Mouse (Mus musculus) cerebellum, postnatal 36 days (tissue): Measurements from ENCODE around the gene Gm20929.
"Not testable (repeated sequence)": the region's sequence is repeated elsewhere in the genome, so short reads cannot be mapped to it uniquely, and the experiment has no call there.

Experiments used
- DNase-seq, 2 experiments: peaks; one replicate each; pipeline ENCODE4 v3.0.0; 2021 to 2022; ENCODE audit warnings: mixed read lengths in 2 of 2

Gm20929 gene

DNA sequence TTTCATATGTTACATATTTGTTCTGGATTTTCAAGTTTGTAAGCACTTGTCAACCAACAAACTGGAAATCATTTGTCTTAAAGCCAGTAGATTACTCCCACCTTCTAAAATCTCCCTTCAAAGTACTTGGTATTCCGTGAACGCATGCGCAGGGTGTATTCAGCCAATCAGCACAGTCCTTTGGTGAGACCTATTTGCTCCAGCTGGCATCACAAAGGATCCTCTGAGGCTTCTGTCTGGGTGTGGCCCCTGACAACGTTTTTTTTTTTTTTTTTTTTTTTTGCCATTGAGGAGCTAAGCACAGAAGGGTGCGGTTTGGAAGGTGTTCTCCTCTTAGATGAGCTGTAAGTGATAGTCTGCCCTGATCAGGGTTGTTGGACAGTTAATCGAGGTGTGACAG lies at the start of gene Gm20929:
Gene Gm20929, plus strand, starts transcription at position 301 of the 400 bp plus-strand sequence.
- not testable (repeated sequence) for DNase-seq
